9 mouse cellular contexts compared by ENCODE assay signal in genomic region chr17:8388463-8388862, GRCm38 (mm10). TPM values are rescaled to one million over a fixed set of nuclear protein-coding genes. Genes with fewer than 3 reads are reported as not detected.
DNase-seq lines count a peak whose midpoint lies in the region; ATAC-seq and TF ChIP-seq lines count a peak whose summit lies in the region.
"Had no signal": no experiment of that assay in that cellular context is flagged by ENCODE, and none has a peak within 500 bp of the region (broad histone marks: within the 10 kb centered on the region; RNA-seq: fewer than 3 reads in every experiment).

No protein-coding gene starts in this region.

- peak; percentile 83 for TF ChIP-seq CTCF in brain, embryonic 14.5 days (IDR thresholded peaks at IDR 0.05; ENCODE audit: borderline replicate concordance, extremely low read depth, insufficient read depth, insufficient read length)
- peak; percentile 76 for TF ChIP-seq CTCF in left cerebral cortex, adult 2 months (IDR thresholded peaks at IDR 0.05)

- H3K36me3 ChIP-seq in liver, embryonic 12.5 days: no peaks in the 10 kb centered on the region
- H3K36me3 ChIP-seq: embryonic facial prominence, embryonic 15.5 days; limb, embryonic 15.5 days had no signal

- no peak overlapping the region for H3K27ac ChIP-seq in liver, embryonic 12.5 days
- no peak overlapping the region for H3K27ac ChIP-seq in left cerebral cortex, adult 2 months
- H3K27ac ChIP-seq: embryonic facial prominence, embryonic 15.5 days; limb, embryonic 15.5 days had no signal

- H3K4me3 ChIP-seq in liver, embryonic 12.5 days: no peak overlapping the region
- peak overlapping the region; percentile 45; the same call in 1 of the 2 replicates for H3K4me3 ChIP-seq in left cerebral cortex, adult 2 months

- no peak overlapping the region for H3K4me2 ChIP-seq in liver, embryonic 12.5 days

- 4% methylated on average over 13 of the region's 13 CpGs for WGBS in liver, embryonic 12.5 days (ENCODE audit: insufficient replicate concordance)

- DNase-seq in liver: peak; percentile 26
- peak; percentile 79 for DNase-seq in brain, embryonic 14.5 days (ENCODE audit: low read depth)
- peak; percentile 59 to 66 for DNase-seq in left cerebral cortex, adult 2 months (ENCODE audit: extremely low spot score in 1 of 2, low spot score in 2 of 2)
- DNase-seq in natural killer cell, adult 2 months (ENCODE audit: low spot score in 2 of 2): peak; percentile 26 to 29
- DNase-seq in urinary bladder, postnatal 25 days (ENCODE audit: low spot score): no peak

- intact Hi-C loops in left cerebral cortex, adult 2 months (cut with DNase I): loop anchor here (5.0 kb wide), 1 partner anchor 209 kb away; no protein-coding TSS in a partner anchor

- no peaks in the 10 kb centered on the region for H3K4me1 ChIP-seq in liver, embryonic 12.5 days

- no peaks in the 10 kb centered on the region for H3K9me3 ChIP-seq in liver, embryonic 12.5 days (replicated peaks)
- H3K9me3 ChIP-seq: embryonic facial prominence, embryonic 15.5 days; limb, embryonic 15.5 days had no signal

- no peak for ATAC-seq in liver, embryonic 12.5 days
- peak; percentile 86 for ATAC-seq in frontal cortex, adult (ENCODE audit: low TSS enrichment)

- peaks cover 57% of the 10 kb centered on the region for H3K27me3 ChIP-seq in liver, embryonic 12.5 days (replicated peaks)

- H3K9ac ChIP-seq in liver, embryonic 12.5 days: no peak overlapping the region
- H3K9ac ChIP-seq: embryonic facial prominence, embryonic 15.5 days; limb, embryonic 15.5 days had no signal

- TF ChIP-seq POLR2A in brain, embryonic 14.5 days (IDR thresholded peaks at IDR 0.05; ENCODE audit: borderline replicate concordance, extremely low read depth, insufficient read depth, insufficient read length, poor library complexity, severe bottlenecking): no peak

RNA-seq across cellular contexts. Expression of gene T2, which starts 32.7 kb away (rescaled TPM):
- 0.08 and 0.15 TPM in 2 replicates for polyA plus RNA-seq in liver, embryonic 12.5 days (2016; fragmentation: Nextera tagmentation; extraction: Ambion mirVana)
- polyA plus RNA-seq in brain, embryonic 14.5 days (2012; rRNA removed): 0.81 and 1.4 TPM in 2 replicates
- under 1 TPM; 0.70 to 0.79 TPM for total RNA-seq in left cerebral cortex, adult 2 months (2021)

RNA-seq across cellular contexts. Expression of gene T, which starts 45.8 kb away (rescaled TPM):
- not detected in 2 replicates for polyA plus RNA-seq in liver, embryonic 12.5 days (2016; fragmentation: Nextera tagmentation; extraction: Ambion mirVana)
- 1.4 and 2.3 TPM in 2 replicates for polyA plus RNA-seq in brain, embryonic 14.5 days (2012; rRNA removed)
- total RNA-seq in left cerebral cortex, adult 2 months (2021): not detected

RNA-seq across cellular contexts. Expression of gene Prr18, which starts 51.2 kb away (rescaled TPM):
- 0.04 and 0.12 TPM in 2 replicates for polyA plus RNA-seq in liver, embryonic 12.5 days (2016; fragmentation: Nextera tagmentation; extraction: Ambion mirVana)
- 21.3 and 29.3 TPM in 2 replicates for polyA plus RNA-seq in brain, embryonic 14.5 days (2012; rRNA removed)
- 10 to 100 TPM; 12.6 to 15.5 TPM for total RNA-seq in left cerebral cortex, adult 2 months (2021)

Comparison
In these comparisons a context has a peak if more than half of its experiments do, and no peak if none do; other contexts are left out.
1. RNA of gene Prr18, which starts 51.2 kb away (polyA plus RNA-seq): 21.3 to 29.3 TPM in brain, embryonic 14.5 days; 0.04 to 0.12 TPM in liver, embryonic 12.5 days; every median in the first group is over 10 times any median in the second.